Mouse (Mus musculus): ENCODE data around the gene Kctd11. TPM values are rescaled to one million over a fixed set of nuclear protein-coding genes. Genes with fewer than 3 reads are reported as not detected.
A peak's percentile ranks its signal among the peaks of the same experiment; 100 is the strongest.

Kctd11 gene
- polyA plus RNA-seq, 1 experiment from 2014 or later, result 11.4 TPM

DNA sequence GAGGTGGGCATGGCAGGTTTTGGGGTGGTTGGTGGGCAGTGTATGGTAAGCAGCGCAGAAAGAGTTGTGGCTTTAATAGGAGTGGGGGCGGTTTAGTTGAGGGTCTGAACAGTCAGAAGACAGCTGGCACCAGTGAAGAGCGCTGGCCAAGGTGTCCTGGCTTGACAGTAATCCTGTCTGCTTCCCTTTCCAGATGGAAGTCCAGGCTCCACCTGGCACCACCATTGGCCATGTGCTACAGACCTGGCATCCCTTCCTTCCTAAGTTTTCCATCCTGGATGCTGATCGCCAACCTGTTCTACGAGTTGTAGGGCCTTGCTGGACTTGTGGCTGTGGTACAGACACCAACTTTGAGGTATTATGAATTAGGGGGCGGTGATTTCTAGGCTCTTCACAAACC is 33.2 kb downstream of the Kctd11 start:
- Histone ChIP-seq H3K4me3 (ENCODE audit: low read length) (no peak overlapping the region; the same call in 1 of the 2 replicates), H3K27me3 (ENCODE audit: control insufficient read depth, insufficient read depth, low read depth, low read length) (no peaks in the 10 kb centered on the region), H3K9me3 (ENCODE audit: control insufficient read depth, low read length) (no peaks in the 10 kb centered on the region), H3K27ac (ENCODE audit: low read length) (no peak overlapping the region), H3K4me2 (ENCODE audit: low read depth, low read length) (peak overlapping the region; percentile 96), H3K36me3 (ENCODE audit: control insufficient read depth, insufficient read depth, low read length) (peaks cover 34% of the 10 kb centered on the region), H3K4me1 (replicated peaks; ENCODE audit: control insufficient read depth, insufficient read depth, low read length) (peaks cover 16% of the 10 kb centered on the region), H3K9ac (ENCODE audit: low read length) (no peak overlapping the region)
- 92% methylated on average over 6 of the region's 6 CpGs for WGBS
- no peak for ATAC-seq (ENCODE audit: low read depth)

- H3K4me2 ChIP-seq (ENCODE audit: low read depth, low read length), result peak overlapping the region; percentile 96
- 9% methylated on average over 35 of the region's 37 CpGs for WGBS
- peak; percentile 58 for ATAC-seq (ENCODE audit: low read depth)
- H3K9ac ChIP-seq (ENCODE audit: low read length), result peak overlapping the region; percentile 80
- H3K27ac ChIP-seq (ENCODE audit: low read length), result peak overlapping the region; percentile 98
- peak overlapping the region; percentile 89 for H3K4me3 ChIP-seq (ENCODE audit: low read length)
- peaks cover 16% of the 10 kb centered on the region for H3K4me1 ChIP-seq (replicated peaks; ENCODE audit: control insufficient read depth, insufficient read depth, low read length)
- H3K36me3 ChIP-seq (ENCODE audit: control insufficient read depth, insufficient read depth, low read length), result peaks cover 33% of the 10 kb centered on the region
- no peaks in the 10 kb centered on the region for H3K9me3 ChIP-seq (ENCODE audit: control insufficient read depth, low read length)
- H3K27me3 ChIP-seq (ENCODE audit: control insufficient read depth, insufficient read depth, low read depth, low read length), result no peaks in the 10 kb centered on the region
These were observed 34.2 kb downstream of the Kctd11 start for GRCm38 (mm10) chr11:69846738-69847688.

DNA sequence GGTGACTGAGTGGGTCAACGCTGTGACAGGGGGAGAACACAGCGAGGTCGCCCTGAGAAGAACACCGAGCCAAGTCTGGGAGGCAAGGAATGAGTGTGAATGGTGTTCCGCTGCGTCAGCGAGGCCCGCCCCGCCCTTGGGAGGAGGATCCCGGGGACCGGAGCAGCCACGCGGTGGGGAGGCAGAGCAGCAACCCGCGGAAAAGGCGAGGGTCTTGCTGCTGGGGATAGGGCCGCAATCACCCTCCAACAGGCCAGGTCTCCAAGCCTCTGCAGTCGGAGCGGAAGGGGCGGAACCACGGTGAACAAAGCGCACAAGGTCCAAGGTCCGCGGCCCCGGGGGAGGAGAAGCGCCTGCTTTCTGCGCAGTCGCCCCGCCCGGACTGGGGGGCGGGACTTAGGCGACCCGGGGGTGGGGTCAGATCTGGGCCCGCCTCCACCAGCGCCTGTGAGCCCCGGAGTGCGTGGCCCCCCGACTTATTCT is 35.0 kb downstream of the Kctd11 start, which contains the start of gene Plscr3:
Plscr3 (plus strand) TSS at position 179 of the 483 bp plus-strand sequence.
- peak within 1 kb of the TSS; percentile 89 for H3K4me3 ChIP-seq (ENCODE audit: low read length)
- under 1% methylated on average over 35 of the region's 38 CpGs for WGBS
- peak within 1 kb of the TSS; percentile 96 for H3K4me2 ChIP-seq (ENCODE audit: low read depth, low read length)
- peak within 1 kb of the TSS; percentile 98 for H3K27ac ChIP-seq (ENCODE audit: low read length)
- H3K27me3 ChIP-seq (ENCODE audit: control insufficient read depth, insufficient read depth, low read depth, low read length), result no peaks in the 10 kb centered on the region
- peaks cover 25% of the 10 kb centered on the region for H3K36me3 ChIP-seq (ENCODE audit: control insufficient read depth, insufficient read depth, low read length)
- peak; percentile 97 for ATAC-seq (ENCODE audit: low read depth)
- H3K4me1 ChIP-seq (replicated peaks; ENCODE audit: control insufficient read depth, insufficient read depth, low read length), result peaks cover 16% of the 10 kb centered on the region
- no peaks in the 10 kb centered on the region for H3K9me3 ChIP-seq (ENCODE audit: control insufficient read depth, low read length)
- peak within 1 kb of the TSS; percentile 80 for H3K9ac ChIP-seq (ENCODE audit: low read length)

DNA sequence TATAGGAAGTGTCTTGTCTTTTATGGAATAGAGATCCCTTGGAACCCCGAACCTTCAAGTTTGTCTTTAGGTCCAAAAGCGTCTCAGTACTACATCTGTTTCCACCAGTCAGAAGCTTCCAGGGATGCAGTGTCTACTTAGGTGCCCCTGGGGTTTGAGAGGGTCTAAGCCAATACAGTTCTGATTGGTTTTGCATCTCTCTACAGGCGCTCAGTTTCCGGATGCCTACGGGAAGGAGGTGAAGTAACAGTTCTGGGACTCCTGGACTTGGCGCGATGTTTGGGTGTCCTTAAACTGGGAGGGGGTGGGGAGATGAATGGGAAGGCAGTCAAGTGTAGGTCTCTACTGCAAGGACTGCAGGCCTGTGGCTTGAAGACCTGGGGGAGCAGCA is 42.5 kb downstream of the Kctd11 start:
- Histone ChIP-seq H3K4me1 (replicated peaks; ENCODE audit: control insufficient read depth, insufficient read depth, low read length) (peaks cover 37% of the 10 kb centered on the region), H3K4me2 (ENCODE audit: low read depth, low read length) (peak overlapping the region; percentile 98), H3K27me3 (ENCODE audit: control insufficient read depth, insufficient read depth, low read depth, low read length) (peaks cover 11% of the 10 kb centered on the region), H3K9me3 (ENCODE audit: control insufficient read depth, low read length) (no peaks in the 10 kb centered on the region), H3K9ac (ENCODE audit: low read length) (peak overlapping the region; percentile 74), H3K27ac (ENCODE audit: low read length) (peak overlapping the region; percentile 75), H3K4me3 (ENCODE audit: low read length) (peak overlapping the region; percentile 62), H3K36me3 (ENCODE audit: control insufficient read depth, insufficient read depth, low read length) (no peaks in the 10 kb centered on the region)
- no peak for ATAC-seq (ENCODE audit: low read depth)
- WGBS, result 1% methylated on average over 7 of the region's 7 CpGs

DNA sequence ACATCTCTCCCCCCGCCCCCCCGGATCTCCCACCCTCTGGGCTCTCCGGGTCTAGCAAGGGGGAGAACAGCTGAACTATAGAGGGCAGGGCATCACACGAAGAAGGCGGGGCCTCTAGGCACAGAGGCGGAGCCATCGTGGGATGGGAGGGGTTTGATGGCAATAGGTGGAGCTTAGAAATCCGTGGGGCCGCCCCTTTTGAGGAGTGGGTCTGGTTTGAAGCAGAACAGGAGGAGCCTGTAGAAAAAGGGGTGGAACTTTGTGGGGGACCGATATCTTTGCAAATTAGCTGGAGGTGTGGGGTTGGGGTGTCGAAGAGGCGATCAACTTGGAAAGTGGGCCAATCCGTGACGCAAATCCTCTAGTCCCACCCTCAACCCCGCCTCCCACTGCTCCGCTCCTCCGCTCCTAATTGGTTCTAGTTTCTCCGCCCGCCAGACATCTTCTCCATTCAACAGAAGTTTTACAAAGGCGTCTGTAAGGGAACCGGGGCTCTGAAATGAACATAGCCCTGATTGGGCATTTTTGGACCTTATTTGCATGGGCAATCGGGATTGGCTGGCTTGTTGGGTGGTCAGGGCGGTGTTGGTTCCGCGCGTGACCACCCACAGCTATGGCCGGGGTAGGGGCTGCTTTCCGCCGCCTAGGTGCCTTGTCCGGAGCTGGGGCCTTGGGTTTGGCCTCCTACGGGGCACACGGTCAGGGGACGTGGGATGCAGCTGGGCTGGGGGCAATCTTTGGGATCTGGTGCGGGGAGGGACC is 43.1 kb downstream of the Kctd11 start, which contains the start of gene Tmem256:
Tmem256 (plus strand) TSS at position 563 of the 762 bp plus-strand sequence.
- under 1% methylated on average over 34 of the region's 34 CpGs for WGBS
- ATAC-seq (ENCODE audit: low read depth), result peak; percentile 93
- Histone ChIP-seq H3K27ac (ENCODE audit: low read length) (peak within 1 kb of the TSS; percentile 75), H3K4me3 (ENCODE audit: low read length) (peak within 1 kb of the TSS; percentile 62), H3K36me3 (ENCODE audit: control insufficient read depth, insufficient read depth, low read length) (peaks cover 2% of the 10 kb centered on the region; the same call in 1 of the 2 replicates), H3K4me1 (replicated peaks; ENCODE audit: control insufficient read depth, insufficient read depth, low read length) (peaks cover 40% of the 10 kb centered on the region), H3K9ac (ENCODE audit: low read length) (peak within 1 kb of the TSS; percentile 81), H3K4me2 (ENCODE audit: low read depth, low read length) (peak within 1 kb of the TSS; percentile 98), H3K9me3 (ENCODE audit: control insufficient read depth, low read length) (no peaks in the 10 kb centered on the region), H3K27me3 (ENCODE audit: control insufficient read depth, insufficient read depth, low read depth, low read length) (peaks cover 15% of the 10 kb centered on the region)

GRCm38 (mm10) chr11:69837604-69837951 is 43.6 kb downstream of the Kctd11 start, which contains the start of gene Nlgn2:
Gene Nlgn2, minus strand, starts transcription at chr11:69837784.
- Histone ChIP-seq H3K4me3 (ENCODE audit: low read length) (peak within 1 kb of the TSS; percentile 62), H3K9ac (ENCODE audit: low read length) (peak within 1 kb of the TSS; percentile 81), H3K27ac (ENCODE audit: low read length) (peak within 1 kb of the TSS; percentile 75), H3K36me3 (ENCODE audit: control insufficient read depth, insufficient read depth, low read length) (peaks cover 2% of the 10 kb centered on the region; the same call in 1 of the 2 replicates), H3K4me1 (replicated peaks; ENCODE audit: control insufficient read depth, insufficient read depth, low read length) (peaks cover 40% of the 10 kb centered on the region), H3K27me3 (ENCODE audit: control insufficient read depth, insufficient read depth, low read depth, low read length) (peaks cover 15% of the 10 kb centered on the region), H3K9me3 (ENCODE audit: control insufficient read depth, low read length) (no peaks in the 10 kb centered on the region), H3K4me2 (ENCODE audit: low read depth, low read length) (peak within 1 kb of the TSS; percentile 98)
- WGBS, result 1% methylated on average over 16 of the region's 32 CpGs
- peak; percentile 75 for ATAC-seq (ENCODE audit: low read depth)

- Histone ChIP-seq H3K9ac (ENCODE audit: low read length) (peak overlapping the region; percentile 81), H3K27ac (ENCODE audit: low read length) (peak overlapping the region; percentile 75), H3K4me2 (ENCODE audit: low read depth, low read length) (peak overlapping the region; percentile 98), H3K4me1 (replicated peaks; ENCODE audit: control insufficient read depth, insufficient read depth, low read length) (peaks cover 40% of the 10 kb centered on the region), H3K4me3 (ENCODE audit: low read length) (peak overlapping the region; percentile 62), H3K27me3 (ENCODE audit: control insufficient read depth, insufficient read depth, low read depth, low read length) (peaks cover 15% of the 10 kb centered on the region), H3K36me3 (ENCODE audit: control insufficient read depth, insufficient read depth, low read length) (peaks cover 2% of the 10 kb centered on the region; the same call in 1 of the 2 replicates), H3K9me3 (ENCODE audit: control insufficient read depth, low read length) (no peaks in the 10 kb centered on the region)
- ATAC-seq (ENCODE audit: low read depth), result 0 out of 2 replicates have a peak, but pooled peaks have one; percentile 0
- 2% methylated on average over 44 of the region's 52 CpGs for whole genome bisulfite sequencing
These were observed 44.3 kb downstream of the Kctd11 start for GRCm38 (mm10) chr11:69836703-69837576.

DNA sequence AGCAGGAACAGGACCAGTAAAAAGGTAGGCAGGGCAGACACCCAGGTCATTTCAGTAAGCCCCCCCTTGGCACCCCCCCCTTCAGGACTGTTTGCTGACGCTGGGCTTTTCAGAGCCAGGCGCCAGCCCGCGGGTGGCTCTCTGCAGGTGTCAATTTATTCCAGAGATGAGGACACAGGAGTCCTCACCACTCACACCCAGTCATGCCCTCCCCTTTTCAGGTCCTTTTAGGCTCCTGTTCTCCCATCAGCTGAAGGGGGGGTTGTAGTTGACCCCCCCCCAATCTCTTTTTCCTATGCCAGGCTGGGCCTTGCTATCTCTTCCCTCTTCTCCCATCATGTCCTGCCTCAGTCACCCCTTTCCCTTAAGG is 45.3 kb downstream of the Kctd11 start:
- Histone ChIP-seq H3K9me3 (ENCODE audit: control insufficient read depth, low read length) (no peaks in the 10 kb centered on the region), H3K36me3 (ENCODE audit: control insufficient read depth, insufficient read depth, low read length) (peaks cover 2% of the 10 kb centered on the region; the same call in 1 of the 2 replicates), H3K27me3 (ENCODE audit: control insufficient read depth, insufficient read depth, low read depth, low read length) (peaks cover 15% of the 10 kb centered on the region), H3K4me1 (replicated peaks; ENCODE audit: control insufficient read depth, insufficient read depth, low read length) (peaks cover 40% of the 10 kb centered on the region), H3K4me2 (ENCODE audit: low read depth, low read length) (peak overlapping the region; percentile 98), H3K27ac (ENCODE audit: low read length) (no peak overlapping the region), H3K4me3 (ENCODE audit: low read length) (peak overlapping the region; percentile 62), H3K9ac (ENCODE audit: low read length) (no peak overlapping the region; the same call in 1 of the 2 replicates)
- no peak for ATAC-seq (ENCODE audit: low read depth)
- WGBS, result 14% methylated on average over 4 of the region's 4 CpGs

Measured in lung, embryonic 16.5 days (tissue).